Mouse (Mus musculus): ENCODE results near the gene Chd9. TPM values are rescaled to one million over a fixed set of nuclear protein-coding genes. Genes with fewer than 3 reads are reported as not detected.

Chd9 gene
- polyA plus RNA-seq, 1 experiment: 68.2 TPM

DNA sequence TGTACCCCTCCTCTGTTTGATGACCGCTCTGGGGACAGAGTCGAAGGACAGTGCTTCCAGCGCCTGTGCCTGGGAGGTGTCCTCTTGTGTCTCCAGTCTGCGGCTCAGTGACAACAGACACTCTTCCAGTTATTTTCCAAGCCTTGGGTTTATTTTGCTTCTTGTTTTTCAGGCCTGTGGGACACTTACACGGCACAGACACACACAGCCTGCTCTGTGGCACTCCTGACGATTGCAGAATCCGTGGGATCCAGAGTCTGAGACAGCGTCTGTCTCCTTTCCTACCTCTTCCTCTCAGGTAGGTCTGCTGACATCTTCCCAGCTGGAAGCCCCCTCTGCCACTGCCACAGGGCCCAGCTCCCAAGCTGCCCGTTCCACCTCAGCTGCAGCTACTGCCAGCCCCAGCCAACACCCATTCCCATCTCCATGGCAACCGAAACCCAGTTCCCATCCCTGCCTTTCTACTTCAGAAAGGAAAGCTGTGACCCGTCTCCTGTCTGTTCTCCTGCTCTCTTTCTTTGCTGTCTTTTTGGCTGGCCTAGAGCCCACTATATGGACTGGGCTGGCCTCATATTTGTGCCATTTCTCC, 21.4 kb downstream of the Chd9 start:
- Histone ChIP-seq H3K27ac (ENCODE audit: insufficient read depth, low read length) (no peak overlapping the region), H3K4me1 (ENCODE audit: control insufficient read depth, insufficient read depth, insufficient read length) (no peaks in the 10 kb centered on the region; the same call in 1 of the 2 replicates), H3K27me3 (ENCODE audit: control insufficient read depth, insufficient read depth, low read length) (no peaks in the 10 kb centered on the region), H3K4me3 (ENCODE audit: extremely low read depth, insufficient read depth, insufficient read length) (no peak overlapping the region), H3K36me3 (ENCODE audit: control insufficient read depth, insufficient read depth, low read length) (no peaks in the 10 kb centered on the region)
- no peak for DNase-seq (ENCODE audit: low read depth in 1 of 2, low spot score in 2 of 2)
- WGBS: 95% methylated on average over 11 of the region's 11 CpGs
- TF ChIP-seq POLR2A (IDR thresholded peaks at IDR 0.05; ENCODE audit: low read depth, low read length) (no peak), CTCF (IDR thresholded peaks at IDR 0.05; ENCODE audit: extremely low read depth, insufficient read depth, insufficient read length, insufficient replicate concordance) (no peak)

GRCm38 (mm10) chr8:90851544-90851943, 23.4 kb downstream of the Chd9 start:
- 93% methylated on average over 8 of the region's 8 CpGs for WGBS
- no peak overlapping the region for H3K4me3 ChIP-seq (ENCODE audit: extremely low read depth, insufficient read depth, insufficient read length)
- H3K36me3 ChIP-seq (ENCODE audit: control insufficient read depth, insufficient read depth, low read length): no peaks in the 10 kb centered on the region
- no peak for DNase-seq (ENCODE audit: low read depth in 1 of 2, low spot score in 2 of 2)
- H3K4me1 ChIP-seq (ENCODE audit: control insufficient read depth, insufficient read depth, insufficient read length): no peaks in the 10 kb centered on the region; the same call in 1 of the 2 replicates
- TF ChIP-seq CTCF (IDR thresholded peaks at IDR 0.05; ENCODE audit: extremely low read depth, insufficient read depth, insufficient read length, insufficient replicate concordance): no peak
- TF ChIP-seq POLR2A (IDR thresholded peaks at IDR 0.05; ENCODE audit: low read depth, low read length): no peak
- no peaks in the 10 kb centered on the region for H3K27me3 ChIP-seq (ENCODE audit: control insufficient read depth, insufficient read depth, low read length)
- H3K27ac ChIP-seq (ENCODE audit: insufficient read depth, low read length): no peak overlapping the region

DNA sequence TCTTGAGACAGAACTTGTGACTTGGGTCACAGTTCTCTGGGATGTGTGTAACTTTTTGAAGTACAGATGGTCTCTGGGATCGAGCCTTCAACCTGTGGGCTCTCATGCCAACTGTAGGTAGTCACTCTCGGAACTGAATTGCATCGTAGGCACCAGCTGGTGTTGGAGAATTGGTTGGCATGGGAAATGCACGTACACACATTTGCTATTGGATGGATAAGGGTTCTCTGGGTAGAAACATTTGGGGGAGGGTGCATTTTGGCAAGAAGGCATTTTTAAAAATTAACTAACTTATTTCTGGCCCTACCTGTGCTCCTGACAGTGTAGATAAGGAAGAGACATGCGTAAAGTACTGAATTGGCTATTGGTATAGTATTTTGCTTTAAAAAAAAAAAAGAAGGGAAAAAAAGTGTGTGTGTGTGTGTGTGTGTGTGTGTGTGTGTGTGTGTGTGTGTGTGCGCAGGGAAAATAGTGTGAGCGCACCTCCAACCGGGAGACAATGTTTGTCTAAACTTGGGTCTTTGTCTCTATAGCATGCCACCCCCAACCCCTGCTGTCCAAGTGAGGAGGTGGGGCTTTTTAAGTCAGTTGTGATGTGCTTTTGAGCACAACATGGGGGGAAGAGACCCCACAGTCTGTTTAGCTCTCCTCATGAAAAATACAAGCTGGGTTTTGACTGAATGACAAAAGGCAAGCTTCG, 26.0 kb downstream of the Chd9 start:
- 89% methylated on average over 9 of the region's 9 CpGs for WGBS
- no peak overlapping the region for H3K27ac ChIP-seq (ENCODE audit: insufficient read depth, low read length)
- no peaks in the 10 kb centered on the region for H3K27me3 ChIP-seq (ENCODE audit: control insufficient read depth, insufficient read depth, low read length)
- no peak for DNase-seq (ENCODE audit: low read depth in 1 of 2, low spot score in 2 of 2)
- H3K4me3 ChIP-seq (ENCODE audit: extremely low read depth, insufficient read depth, insufficient read length): no peak overlapping the region
- TF ChIP-seq POLR2A (IDR thresholded peaks at IDR 0.05; ENCODE audit: low read depth, low read length) (no peak), CTCF (IDR thresholded peaks at IDR 0.05; ENCODE audit: extremely low read depth, insufficient read depth, insufficient read length, insufficient replicate concordance) (no peak)
- no peaks in the 10 kb centered on the region; the same call in 1 of the 2 replicates for H3K4me1 ChIP-seq (ENCODE audit: control insufficient read depth, insufficient read depth, insufficient read length)
- H3K36me3 ChIP-seq (ENCODE audit: control insufficient read depth, insufficient read depth, low read length): no peaks in the 10 kb centered on the region

GRCm38 (mm10) chr8:90854671-90855161, 26.6 kb downstream of the Chd9 start:
- TF ChIP-seq POLR2A (IDR thresholded peaks at IDR 0.05; ENCODE audit: low read depth, low read length): no peak
- no peak for TF ChIP-seq CTCF (IDR thresholded peaks at IDR 0.05; ENCODE audit: extremely low read depth, insufficient read depth, insufficient read length, insufficient replicate concordance)
- no peak for DNase-seq (ENCODE audit: low read depth in 1 of 2, low spot score in 2 of 2)
- Histone ChIP-seq H3K27ac (ENCODE audit: insufficient read depth, low read length) (no peak overlapping the region), H3K27me3 (ENCODE audit: control insufficient read depth, insufficient read depth, low read length) (no peaks in the 10 kb centered on the region), H3K4me3 (ENCODE audit: extremely low read depth, insufficient read depth, insufficient read length) (no peak overlapping the region), H3K36me3 (ENCODE audit: control insufficient read depth, insufficient read depth, low read length) (no peaks in the 10 kb centered on the region), H3K4me1 (ENCODE audit: control insufficient read depth, insufficient read depth, insufficient read length) (no peaks in the 10 kb centered on the region; the same call in 1 of the 2 replicates)
- WGBS: 32% methylated on average over 10 of the region's 10 CpGs

DNA sequence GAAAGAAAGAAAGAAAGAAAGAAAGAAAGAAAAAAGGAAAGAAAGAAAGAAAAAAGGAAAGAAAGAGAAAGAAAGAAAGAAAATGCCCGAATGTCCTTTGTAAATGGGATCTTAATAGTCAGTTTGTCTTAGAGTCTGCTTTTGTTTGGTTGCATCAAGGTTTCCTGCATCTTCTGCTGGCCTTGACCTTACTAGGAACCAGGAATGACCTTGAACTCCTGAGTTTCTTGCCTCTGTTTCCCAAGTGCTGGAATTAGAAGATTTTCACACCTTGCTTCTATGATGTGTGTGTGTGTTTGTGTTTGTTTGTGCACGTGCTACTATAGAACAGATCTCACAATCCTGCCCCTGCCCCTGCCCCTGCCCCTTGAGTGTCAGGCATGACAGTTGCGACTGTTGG, 28.0 kb downstream of the Chd9 start:
- no peaks in the 10 kb centered on the region for H3K27me3 ChIP-seq (ENCODE audit: control insufficient read depth, insufficient read depth, low read length)
- 94% methylated on average over 3 of the region's 3 CpGs for WGBS
- TF ChIP-seq POLR2A (IDR thresholded peaks at IDR 0.05; ENCODE audit: low read depth, low read length) (no peak), CTCF (IDR thresholded peaks at IDR 0.05; ENCODE audit: extremely low read depth, insufficient read depth, insufficient read length, insufficient replicate concordance) (no peak)
- no peak overlapping the region for H3K4me3 ChIP-seq (ENCODE audit: extremely low read depth, insufficient read depth, insufficient read length)
- H3K4me1 ChIP-seq (ENCODE audit: control insufficient read depth, insufficient read depth, insufficient read length): peaks cover 1% of the 10 kb centered on the region; the same call in 1 of the 2 replicates
- DNase-seq (ENCODE audit: low read depth in 1 of 2, low spot score in 2 of 2): no peak
- no peaks in the 10 kb centered on the region for H3K36me3 ChIP-seq (ENCODE audit: control insufficient read depth, insufficient read depth, low read length)
- no peak overlapping the region for H3K27ac ChIP-seq (ENCODE audit: insufficient read depth, low read length)

DNA sequence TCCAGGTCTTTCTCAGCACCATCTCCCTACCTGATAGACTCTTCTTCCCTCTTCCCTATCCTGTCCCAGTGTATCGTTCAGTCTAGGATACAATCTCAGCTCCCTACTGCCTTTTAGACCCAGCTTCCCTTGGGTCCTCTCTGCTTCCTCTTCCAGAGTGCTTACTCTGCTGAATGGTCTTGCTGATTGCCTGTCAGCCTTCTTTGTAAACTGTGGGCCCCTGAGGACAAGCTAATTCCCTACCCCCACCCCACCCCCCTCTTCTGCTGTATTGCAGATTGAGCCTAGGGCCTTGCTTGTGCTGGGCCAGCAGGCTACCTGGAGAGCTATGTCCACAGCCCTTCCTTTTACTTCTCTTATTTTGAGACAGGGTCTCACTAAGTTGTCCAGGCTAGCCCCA, 28.8 kb downstream of the Chd9 start:
- TF ChIP-seq CTCF (IDR thresholded peaks at IDR 0.05; ENCODE audit: extremely low read depth, insufficient read depth, insufficient read length, insufficient replicate concordance): no peak
- no peak for TF ChIP-seq POLR2A (IDR thresholded peaks at IDR 0.05; ENCODE audit: low read depth, low read length)
- Histone ChIP-seq H3K36me3 (ENCODE audit: control insufficient read depth, insufficient read depth, low read length) (no peaks in the 10 kb centered on the region), H3K27me3 (ENCODE audit: control insufficient read depth, insufficient read depth, low read length) (no peaks in the 10 kb centered on the region), H3K4me1 (ENCODE audit: control insufficient read depth, insufficient read depth, insufficient read length) (peaks cover 7% of the 10 kb centered on the region; the same call in 1 of the 2 replicates), H3K27ac (ENCODE audit: insufficient read depth, low read length) (no peak overlapping the region), H3K4me3 (ENCODE audit: extremely low read depth, insufficient read depth, insufficient read length) (no peak overlapping the region)
- 74% methylated on average over 1 of the region's 1 CpGs for WGBS
- DNase-seq (ENCODE audit: low read depth in 1 of 2, low spot score in 2 of 2): no peak

DNA sequence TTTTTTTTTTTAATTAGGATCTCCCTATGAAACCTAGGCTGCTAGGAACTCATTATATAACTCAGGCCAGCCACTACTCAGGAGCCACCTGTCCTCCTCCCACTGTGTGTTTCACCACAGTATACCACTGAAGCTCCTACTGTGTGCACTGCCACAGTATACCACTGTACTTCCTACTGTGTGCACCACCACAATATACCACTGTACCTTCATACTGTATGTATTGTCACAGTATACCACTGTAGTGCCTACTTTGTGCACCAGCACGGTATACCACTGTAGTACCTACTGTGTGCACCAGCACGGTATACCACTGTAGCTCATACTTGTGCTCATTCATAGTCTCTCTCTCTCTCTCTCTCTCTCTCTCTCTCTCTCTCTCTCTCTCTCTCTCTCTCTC, 29.9 kb downstream of the Chd9 start:
- 99% methylated on average over 2 of the region's 2 CpGs for WGBS
- no peaks in the 10 kb centered on the region for H3K36me3 ChIP-seq (ENCODE audit: control insufficient read depth, insufficient read depth, low read length)
- TF ChIP-seq POLR2A (IDR thresholded peaks at IDR 0.05; ENCODE audit: low read depth, low read length) (no peak), CTCF (IDR thresholded peaks at IDR 0.05; ENCODE audit: extremely low read depth, insufficient read depth, insufficient read length, insufficient replicate concordance) (no peak)
- H3K27ac ChIP-seq (ENCODE audit: insufficient read depth, low read length): no peak overlapping the region
- H3K4me3 ChIP-seq (ENCODE audit: extremely low read depth, insufficient read depth, insufficient read length): no peak overlapping the region
- no peaks in the 10 kb centered on the region for H3K27me3 ChIP-seq (ENCODE audit: control insufficient read depth, insufficient read depth, low read length)
- H3K4me1 ChIP-seq (ENCODE audit: control insufficient read depth, insufficient read depth, insufficient read length): peaks cover 7% of the 10 kb centered on the region; the same call in 1 of the 2 replicates
- DNase-seq (ENCODE audit: low read depth in 1 of 2, low spot score in 2 of 2): no peak

Measured in spleen, adult 2 months (tissue).